Mouse (Mus musculus): ENCODE measurements around the gene Paics. TPM values are rescaled to one million over a fixed set of nuclear protein-coding genes. Genes with fewer than 3 reads are reported as not detected.

Paics gene
- 10 to 100 TPM; 61.7 to 64.0 TPM for total RNA-seq (2023)

DNA sequence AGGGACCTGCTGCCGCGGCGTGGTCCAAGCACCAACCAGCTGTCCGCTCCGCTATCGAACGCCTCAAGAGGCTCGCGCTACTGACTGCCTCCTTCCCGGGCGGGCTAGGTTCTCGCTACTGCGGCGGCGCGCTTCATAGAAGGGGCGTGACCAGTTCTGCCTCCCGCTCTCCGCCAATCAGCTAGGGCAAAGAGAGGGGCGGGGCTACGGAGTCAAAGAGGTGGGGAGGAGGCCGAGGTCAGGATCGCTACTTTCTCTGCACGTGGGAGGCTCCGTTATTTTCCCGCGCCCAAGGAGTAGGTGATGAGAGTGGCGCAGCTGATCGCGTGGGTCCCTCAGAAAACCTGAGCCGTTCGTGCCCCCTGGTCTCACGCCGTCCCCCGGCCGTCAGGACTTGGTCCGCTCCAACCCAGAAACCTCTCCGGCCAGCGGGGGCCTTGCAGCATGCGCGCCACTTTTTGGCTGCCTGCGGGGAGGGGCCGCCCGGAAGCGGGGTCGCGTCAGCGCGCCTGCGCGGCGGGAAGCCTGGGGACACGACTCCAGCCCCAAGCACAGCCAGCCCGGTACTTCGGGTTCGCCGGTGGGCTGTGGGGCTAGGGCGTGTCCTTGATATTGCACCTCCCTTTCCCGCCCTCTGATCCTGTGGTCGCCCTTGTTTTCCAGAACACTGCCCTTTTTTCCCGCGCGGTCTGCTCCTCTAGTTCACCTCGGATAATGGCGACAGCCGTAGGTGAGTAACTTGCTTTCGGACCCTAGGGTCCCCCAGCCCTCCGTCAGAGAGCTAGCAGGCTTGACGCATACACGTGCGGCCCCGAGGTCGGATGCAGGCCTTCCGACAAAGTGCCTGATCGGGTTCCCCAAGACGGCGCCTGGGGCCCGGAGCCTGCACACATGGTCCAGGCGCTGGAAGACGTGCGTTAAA lies at the start of gene Paics, which contains the start of gene Ppat:
TSS of gene Paics (plus strand) at position 202 of the 922 bp plus-strand sequence.
TSS of gene Ppat (minus strand) at position 473 of the 922 bp plus-strand sequence.

DNA sequence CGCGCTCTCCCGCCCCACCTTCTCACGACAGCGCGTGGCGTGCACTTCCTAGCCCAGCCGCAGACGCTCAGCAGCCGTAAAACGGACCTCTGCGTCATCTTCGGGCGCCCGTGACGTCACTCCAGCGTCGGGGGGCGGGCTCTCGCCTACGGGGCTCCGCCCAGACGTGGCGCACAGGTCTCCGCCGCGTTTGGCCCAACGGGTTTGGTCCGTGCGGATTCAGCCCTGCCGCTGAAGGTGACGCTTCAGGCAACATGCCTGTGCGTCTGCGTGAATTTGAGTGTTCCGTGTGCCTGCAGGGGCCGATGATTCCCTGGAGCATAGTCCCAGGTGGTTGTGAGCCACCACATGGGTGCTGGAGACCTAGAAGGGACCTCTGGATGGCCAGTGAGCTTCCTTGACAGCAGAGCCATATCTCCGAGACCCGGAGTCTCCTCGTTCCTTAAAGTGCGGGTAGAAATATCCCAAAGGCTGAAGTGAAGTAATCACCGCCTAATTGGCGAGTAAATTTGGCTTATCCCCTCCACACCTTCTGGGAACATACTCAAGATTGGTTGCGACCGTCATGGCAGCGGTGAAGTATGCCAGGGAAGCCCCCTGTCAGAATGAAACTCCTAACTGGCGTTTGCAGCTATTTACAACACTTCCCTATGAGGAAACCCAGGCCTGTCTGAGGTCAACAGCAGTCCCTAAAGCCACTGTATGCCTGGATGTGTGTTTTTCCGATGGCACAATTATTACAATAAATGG lies 45.5 kb upstream of the Paics start, which contains the start of gene Aasdh:
TSS of gene Aasdh (minus strand) at position 110 of the 750 bp plus-strand sequence.

DNA sequence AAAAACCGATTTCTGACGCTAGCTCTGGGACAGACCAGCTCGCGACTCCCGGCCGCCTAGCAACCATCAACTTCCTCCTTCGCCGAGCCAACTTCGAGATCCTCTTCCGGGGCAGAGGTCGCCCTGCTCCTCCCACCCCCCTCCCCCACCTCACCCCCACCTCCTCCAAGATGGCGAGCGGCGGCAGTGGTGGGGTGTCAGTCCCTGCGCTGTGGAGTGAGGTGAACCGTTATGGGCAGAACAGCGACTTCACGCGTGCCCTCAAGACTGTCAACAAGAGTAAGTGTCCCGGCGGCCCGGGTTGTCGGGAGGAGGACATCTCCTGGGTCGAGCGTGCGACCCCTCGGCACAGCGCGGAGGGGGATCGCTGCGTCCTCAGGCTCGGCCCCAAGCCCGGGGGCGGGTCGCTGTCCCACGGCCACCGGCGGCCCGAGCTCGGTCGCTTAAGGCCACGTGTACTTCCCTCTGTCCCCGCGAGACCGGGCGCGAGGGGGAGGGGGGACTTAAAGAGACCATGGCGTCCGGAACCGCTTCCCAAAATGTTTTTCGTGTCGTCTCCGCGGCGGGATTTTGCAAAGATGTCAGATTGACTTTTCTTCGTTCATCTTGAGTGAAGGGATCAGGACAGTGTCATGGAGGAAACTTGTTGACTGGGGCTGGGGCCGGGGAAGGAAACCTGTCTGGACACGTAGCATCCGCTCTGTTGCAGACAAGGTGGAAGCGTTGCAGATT lies 23.6 kb downstream of the Paics start, which contains the start of gene Srp72:
TSS of gene Srp72 (plus strand) at position 130 of the 732 bp plus-strand sequence.

DNA sequence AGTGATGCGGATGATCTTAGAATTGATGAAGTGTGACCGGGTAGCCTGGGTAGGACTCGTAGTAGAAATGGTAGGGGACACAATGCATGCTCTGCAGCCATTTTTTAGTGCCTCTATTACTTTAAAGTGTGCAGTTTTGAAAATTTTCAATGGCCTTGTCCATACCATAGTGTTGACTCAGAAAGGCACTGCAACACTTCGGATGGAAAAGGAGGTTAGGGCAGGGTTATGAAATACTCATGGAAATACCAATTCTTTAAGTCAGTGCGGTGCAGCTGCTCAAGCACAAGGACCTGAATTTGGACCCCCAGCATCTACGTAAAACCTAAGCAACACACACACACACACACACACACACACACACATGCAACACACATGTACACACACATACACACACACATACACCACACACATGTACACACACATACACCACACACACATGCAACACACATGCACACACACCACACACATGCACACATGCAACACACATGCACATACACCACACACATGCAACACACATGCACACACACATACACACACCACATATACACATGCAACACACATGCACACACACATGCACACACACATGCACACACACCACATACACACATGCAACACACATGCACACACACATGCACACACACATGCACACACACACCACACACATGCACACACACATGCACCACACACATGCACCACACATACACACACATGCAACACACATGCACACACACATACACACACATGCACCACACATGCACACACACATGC lies 53.1 kb downstream of the Paics start, which contains the start of gene Arl9:
TSS of gene Arl9 (plus strand) at position 5 of the 771 bp plus-strand sequence.

DNA sequence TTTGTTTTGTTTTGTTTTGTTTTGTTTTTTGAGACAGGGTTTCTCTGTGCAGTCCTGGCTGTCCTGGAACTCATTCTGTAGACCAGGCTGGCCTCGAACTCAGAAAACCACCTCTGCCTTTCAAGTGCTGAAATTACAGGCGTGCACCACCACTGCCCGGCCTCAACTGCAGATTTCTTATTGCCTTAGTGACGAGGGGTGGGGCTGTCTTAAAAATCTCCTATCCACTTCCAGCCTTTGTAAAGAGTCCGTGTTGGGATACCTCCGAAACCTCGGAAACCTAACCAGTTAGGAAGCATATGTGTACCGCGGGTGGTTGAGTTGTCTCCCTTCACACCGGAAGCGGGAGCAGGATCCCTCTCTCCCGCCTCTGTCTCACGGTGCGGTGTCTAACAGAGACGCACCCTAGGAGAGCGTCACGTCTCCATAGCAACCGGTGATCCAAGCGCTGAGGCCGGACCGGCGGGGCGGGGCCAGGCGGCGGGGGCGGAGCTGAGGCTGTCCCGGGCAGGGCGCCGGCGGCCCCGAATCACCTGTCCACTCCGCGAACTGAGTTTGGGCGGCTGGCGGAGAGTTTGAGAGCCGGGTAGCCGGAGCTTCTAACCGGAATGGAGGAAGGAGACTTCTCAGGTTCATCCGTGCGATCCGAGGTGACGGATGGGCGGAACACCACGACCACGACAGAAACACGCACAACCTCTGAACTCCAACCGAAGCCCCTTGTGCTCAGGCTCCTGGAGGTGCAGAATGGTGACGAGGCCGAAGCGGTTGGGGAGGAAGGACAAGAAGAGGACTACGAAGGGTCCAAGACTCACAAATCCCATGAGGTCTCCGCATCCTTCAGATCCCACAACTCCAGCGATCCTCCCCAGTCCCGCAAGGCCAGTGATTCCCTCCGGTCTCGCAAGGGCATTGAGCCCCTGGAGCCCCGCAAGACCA lies 64.7 kb downstream of the Paics start, which contains the start of gene Thegl:
TSS of gene Thegl (plus strand) at position 480 of the 939 bp plus-strand sequence.

Other genes starting within 250 kb of the Paics start
- 1 to 10 TPM; 7.2 to 8.1 TPM for gene Aasdh, start 45.8 kb upstream of the Paics start, total RNA-seq (2023)
- gene Ppat, start 271 bp downstream of the Paics start, total RNA-seq (2023), result 1 to 10 TPM; 7.4 to 9.6 TPM
- gene Srp72, start 23.4 kb downstream of the Paics start, total RNA-seq (2023), result 100 to 1,000 TPM in 1 of 2 experiments, 10 to 100 TPM in 1; 69.1 to 102 TPM
- not detected for gene Arl9, start 52.7 kb downstream of the Paics start, total RNA-seq (2023)
- under 1 TPM in 1 of 2 experiments, not detected in 1; 0.37 TPM for gene Thegl, start 64.7 kb downstream of the Paics start, total RNA-seq (2023)
- gene Hopx, start 163.8 kb downstream of the Paics start, total RNA-seq (2023), result 10 to 100 TPM; 39.3 to 46.0 TPM

Data from neutrophil, adult 59 days (primary cell).